Mouse (Mus musculus) lung, adult 2 months (tissue): Measurements from ENCODE around the gene Fuca1. TPM values are rescaled to one million over a fixed set of nuclear protein-coding genes. Genes with fewer than 3 reads are reported as not detected.

Source experiments
- DNase-seq: peaks from one replicate; pipeline ENCODE4 v3.0.0; 2022
- H3K4me1 ChIP-seq: fragments of 200-500 bp; 2 replicates; pipeline ENCODE4 v1.6.1; 2011; ENCODE audit warnings: low read length; ENCODE audit not compliant: control insufficient read depth, insufficient read depth
- H3K4me3 ChIP-seq: fragments of 200-500 bp; replicated peaks from 2 replicates; pipeline ENCODE3; 2011; ENCODE audit warnings: low read depth, mild to moderate bottlenecking, control low read depth, low read length; ENCODE audit errors: extremely low read depth
- CTCF ChIP-seq: fragments of 200-500 bp; IDR thresholded peaks from 2 replicates; pipeline ENCODE4 v1.5.1; 2011; ENCODE audit warnings: mild to moderate bottlenecking, low read length, control low read depth; ENCODE audit not compliant: insufficient read depth
- POLR2A ChIP-seq: fragments of 200-500 bp; IDR thresholded peaks from 2 replicates; pipeline ENCODE4 v1.6.1; 2011; ENCODE audit warnings: low read depth, mild to moderate bottlenecking, control low read depth, low read length, borderline replicate concordance; ENCODE audit errors: extremely low read depth
- WGBS: fragments of 180-500 bp; shearing (Covaris S2); methylation state at CpG from one replicate; pipeline ENCODE4 v1.1.7; 2018; 5-methylcytosine and 5-hydroxymethylcytosine counted together
- polyA plus RNA-seq: library from polyadenylated mRNA; depleted of rRNA; stranded (reverse); fragments of >200 nt; gene quantifications from 2 replicates; pipeline ENCODE4 v1.2.3, GENCODE M21; 2012

The Fuca1 gene
- polyA plus RNA-seq, 1 experiment, result 64.0 TPM

DNA sequence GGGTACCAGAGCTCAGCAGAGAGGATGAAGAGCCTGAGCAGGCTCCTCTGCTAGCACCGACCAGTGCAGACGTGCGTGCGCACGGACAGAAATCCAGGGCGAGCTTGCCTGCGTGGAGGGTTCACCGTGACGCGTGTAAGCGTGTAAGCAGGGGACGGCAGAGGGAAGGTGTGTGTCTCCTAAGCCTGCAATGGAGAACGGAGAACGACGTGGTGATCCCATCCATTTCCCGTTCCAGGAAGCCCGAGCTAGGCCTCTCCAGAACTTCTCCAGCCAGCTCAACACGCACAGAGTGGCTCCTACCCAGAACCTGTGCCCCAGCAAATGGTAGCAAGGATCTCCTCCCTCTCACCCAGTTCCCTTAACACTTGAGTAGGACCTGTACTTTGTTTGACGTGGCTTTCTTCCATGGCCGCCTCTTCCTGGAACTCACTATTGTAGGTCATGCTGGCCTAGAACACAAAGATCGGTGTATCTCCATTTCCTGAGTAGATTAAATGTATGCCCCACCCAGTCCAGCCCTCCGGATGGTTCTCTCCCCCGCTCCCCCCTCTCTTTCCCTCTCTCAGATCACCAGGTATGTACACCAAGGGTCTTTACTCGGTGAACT lies 32.0 kb upstream of the Fuca1 start:
- WGBS, result 86% methylated on average over 24 of the region's 24 CpGs
- DNase-seq, result no peak
- no peak for TF ChIP-seq CTCF
- no peak for TF ChIP-seq POLR2A
- H3K4me3 ChIP-seq, result no peak overlapping the region
- peaks cover 3% of the 10 kb centered on the region for H3K4me1 ChIP-seq

DNA sequence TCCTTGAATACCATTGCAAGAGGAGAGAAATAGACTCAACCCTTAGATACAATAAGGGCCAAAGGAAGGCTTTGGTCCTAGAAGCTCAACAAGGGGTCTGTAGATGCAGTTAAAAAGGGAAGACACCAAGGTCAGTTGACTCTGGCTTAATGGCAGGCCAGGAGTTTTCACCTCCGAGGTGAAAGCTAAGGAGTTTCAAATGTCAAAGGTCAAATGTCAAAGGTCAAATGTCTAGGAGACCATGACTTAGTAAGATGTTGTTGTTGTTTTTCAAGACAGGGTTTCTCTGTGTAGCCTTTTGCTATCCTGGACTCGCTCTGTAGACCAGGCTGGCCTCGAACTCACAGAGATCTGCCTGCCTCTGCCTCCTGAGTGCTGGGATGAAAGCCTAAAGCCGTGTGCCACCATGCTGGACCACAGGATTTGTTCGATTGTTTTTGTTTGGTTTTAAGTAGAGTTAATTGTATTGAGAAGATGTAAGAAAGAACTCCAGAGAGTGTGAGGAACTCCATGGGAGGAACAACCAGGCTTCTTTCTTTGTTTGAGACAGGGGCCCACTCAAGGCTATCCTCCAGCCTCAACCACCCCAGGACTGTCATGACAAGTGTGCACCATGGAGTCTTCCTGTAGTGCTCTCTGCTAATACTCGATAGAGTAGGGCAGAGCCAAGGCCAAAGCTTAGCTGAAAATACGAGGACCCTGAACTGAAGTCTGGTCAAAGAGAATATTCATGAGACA lies 31.2 kb upstream of the Fuca1 start:
- no peak for TF ChIP-seq POLR2A
- no peak for TF ChIP-seq CTCF
- no peaks in the 10 kb centered on the region for H3K4me1 ChIP-seq
- WGBS, result 84% methylated on average over 7 of the region's 7 CpGs
- no peak for DNase-seq
- no peak overlapping the region for H3K4me3 ChIP-seq

DNA sequence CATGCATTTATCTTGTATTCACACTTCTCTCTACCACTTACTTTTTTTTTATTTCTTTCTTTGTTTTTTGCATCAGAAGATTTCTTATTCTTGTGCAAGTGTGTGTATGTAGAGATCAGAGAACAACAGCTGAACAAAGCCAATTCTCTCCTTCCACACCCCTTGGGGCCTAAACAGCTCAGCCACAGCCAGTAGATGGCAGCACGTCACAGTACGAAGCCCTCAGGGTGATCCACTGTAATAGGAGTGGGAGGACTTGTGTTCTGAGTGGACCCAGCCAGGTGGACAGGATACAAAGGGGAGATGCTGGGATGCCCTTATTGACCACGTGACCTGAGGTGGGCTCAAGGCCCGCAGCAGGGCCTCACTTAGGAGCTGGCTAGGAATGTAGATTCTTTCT lies 30.7 kb upstream of the Fuca1 start:
- 1% methylated on average over 4 of the region's 4 CpGs for WGBS
- Histone ChIP-seq H3K4me3 (no peak overlapping the region), H3K4me1 (no peaks in the 10 kb centered on the region)
- no peak for TF ChIP-seq POLR2A
- TF ChIP-seq CTCF, result peak; percentile 99
- peak; percentile 76 for DNase-seq

GRCm38 (mm10) chr4:135891539-135891938 lies 29.0 kb upstream of the Fuca1 start:
- no peak for DNase-seq
- 83% methylated on average over 2 of the region's 2 CpGs for WGBS
- no peaks in the 10 kb centered on the region for H3K4me1 ChIP-seq
- TF ChIP-seq POLR2A, result no peak
- no peak for TF ChIP-seq CTCF
- no peak overlapping the region for H3K4me3 ChIP-seq

- H3K4me3 ChIP-seq, result no peak overlapping the region
- DNase-seq, result no peak
- H3K4me1 ChIP-seq, result no peaks in the 10 kb centered on the region
- no peak for TF ChIP-seq POLR2A
- TF ChIP-seq CTCF, result no peak
- WGBS, result 40% methylated on average over 4 of the region's 4 CpGs
Measured at GRCm38 (mm10) chr4:135892884-135893283, 27.7 kb upstream of the Fuca1 start.

GRCm38 (mm10) chr4:135895071-135895571 lies 25.4 kb upstream of the Fuca1 start, which contains the start of gene Cnr2:
Gene Cnr2 (plus strand): TSS chr4:135895394.
- 47% methylated on average over 8 of the region's 8 CpGs for WGBS
- peak within 1 kb of the TSS; percentile 36 for H3K4me3 ChIP-seq

DNA sequence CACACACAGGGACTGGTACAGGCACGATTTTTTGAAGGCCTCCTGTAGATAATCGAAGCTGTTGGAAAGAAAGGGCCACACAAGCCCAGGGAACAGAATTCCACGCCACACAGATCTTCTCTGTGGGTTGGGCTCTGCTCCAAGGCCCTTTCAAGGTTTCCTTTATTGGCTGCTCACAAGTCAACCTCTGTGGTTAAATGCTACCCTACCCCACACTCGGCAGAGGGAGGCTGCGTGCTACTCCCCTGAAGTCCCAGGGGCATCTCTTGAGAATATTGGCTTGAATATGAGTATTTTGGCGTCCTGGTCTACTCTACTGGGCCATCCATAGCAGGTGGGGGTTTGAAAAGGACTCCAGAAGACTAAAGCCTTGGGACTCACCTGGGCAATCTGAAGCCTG lies 24.4 kb upstream of the Fuca1 start:
- peak overlapping the region; percentile 24 for H3K4me3 ChIP-seq
- no peaks in the 10 kb centered on the region for H3K4me1 ChIP-seq
- DNase-seq, result no peak
- TF ChIP-seq CTCF (no peak), POLR2A (no peak)
- WGBS, result 64% methylated on average over 6 of the region's 6 CpGs

More at GRCm38 (mm10) chr4:135895071-135895571, 25.4 kb upstream of the Fuca1 start, which contains the start of gene Cnr2:
- no peak for DNase-seq
- no peaks in the 10 kb centered on the region for H3K4me1 ChIP-seq
- no peak for TF ChIP-seq POLR2A
- TF ChIP-seq CTCF, result no peak

DNA sequence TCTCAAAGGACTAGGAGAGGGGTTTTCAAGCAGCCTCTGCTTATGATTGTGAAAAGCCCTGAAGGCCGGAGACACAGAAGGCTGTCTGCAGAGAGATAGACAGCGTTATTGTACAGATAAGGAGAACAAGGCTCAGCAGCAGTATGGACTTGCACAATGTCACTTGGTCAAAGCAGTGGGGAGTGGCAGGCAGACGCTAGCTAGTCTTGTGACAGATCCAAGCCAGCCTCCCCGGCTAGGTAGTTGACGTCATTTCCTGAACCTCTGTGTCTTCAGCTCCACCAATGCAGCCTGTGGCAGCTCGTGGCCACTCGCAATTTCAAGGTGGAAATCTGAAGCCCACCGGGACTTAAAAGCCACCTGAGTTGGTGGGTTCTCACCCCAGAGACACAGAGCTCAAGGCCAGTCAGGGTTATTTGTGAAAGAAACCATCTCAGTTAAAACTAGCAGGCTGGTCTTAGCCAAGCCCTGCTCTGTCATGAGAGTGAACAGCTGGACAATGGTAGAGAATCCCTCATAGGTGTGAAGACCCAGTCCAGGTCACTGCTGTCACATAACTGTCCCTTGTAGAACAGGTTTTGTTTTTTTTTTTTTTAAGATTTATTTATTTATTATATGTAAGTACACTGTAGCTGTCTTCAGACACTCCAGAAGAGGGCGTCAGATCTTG lies 22.0 kb upstream of the Fuca1 start:
- no peak for DNase-seq
- TF ChIP-seq CTCF, result no peak
- no peak for TF ChIP-seq POLR2A
- 32% methylated on average over 9 of the region's 9 CpGs for WGBS
- Histone ChIP-seq H3K4me1 (no peaks in the 10 kb centered on the region), H3K4me3 (no peak overlapping the region)

DNA sequence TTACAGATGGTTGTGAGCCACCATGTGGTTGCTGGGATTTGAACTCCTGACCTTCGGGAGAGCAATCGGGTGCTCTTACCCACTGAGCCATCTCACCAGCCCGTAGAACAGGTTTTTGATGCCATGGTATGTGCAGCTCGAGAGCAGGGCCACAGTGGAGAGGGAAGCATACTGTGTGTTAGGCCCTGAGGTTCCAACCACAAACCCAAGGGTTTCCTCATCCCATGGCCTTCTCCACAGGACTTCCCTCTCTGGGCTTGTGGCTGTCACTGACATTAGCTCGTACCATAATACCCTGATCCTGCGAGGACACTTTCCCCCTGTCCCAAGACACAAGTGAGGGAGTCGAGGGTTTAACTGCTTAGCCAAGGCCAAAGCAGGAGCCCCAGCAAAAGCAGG lies 21.5 kb upstream of the Fuca1 start:
- H3K4me1 ChIP-seq, result no peaks in the 10 kb centered on the region
- DNase-seq, result no peak
- no peak overlapping the region for H3K4me3 ChIP-seq
- TF ChIP-seq CTCF (no peak), POLR2A (no peak)
- WGBS, result 77% methylated on average over 7 of the region's 7 CpGs

- TF ChIP-seq POLR2A, result no peak
- no peak for TF ChIP-seq CTCF
- H3K4me1 ChIP-seq, result no peaks in the 10 kb centered on the region
- WGBS, result 66% methylated on average over 5 of the region's 5 CpGs
- no peak overlapping the region for H3K4me3 ChIP-seq
- DNase-seq, result no peak
Measured at GRCm38 (mm10) chr4:135900008-135900407, 20.5 kb upstream of the Fuca1 start.
